Mouse (Mus musculus): ENCODE measurements around the gene Capn11. TPM values are rescaled to one million over a fixed set of nuclear protein-coding genes. Genes with fewer than 3 reads are reported as not detected.

Capn11 gene
- total and polyA plus RNA-seq, 2 experiments, result 0.02 TPM; not detected in 1

- WGBS, result under 1% methylated on average over 58 of the region's 58 CpGs
- H3K27ac ChIP-seq (replicated peaks; ENCODE audit: insufficient read depth, low read depth, low read length), result peak overlapping the region; percentile 98
- H3K36me3 ChIP-seq (ENCODE audit: control insufficient read depth, insufficient read depth, low read length), result no peaks in the 10 kb centered on the region
- H3K27me3 ChIP-seq (ENCODE audit: control insufficient read depth, insufficient read depth, low read length), result no peaks in the 10 kb centered on the region
- H3K79me2 ChIP-seq (ENCODE audit: control insufficient read depth, insufficient read depth, low read length), result peaks cover 31% of the 10 kb centered on the region; the same call in 1 of the 2 replicates
- peak; percentile 72 for TF ChIP-seq POLR2A (IDR thresholded peaks at IDR 0.05; ENCODE audit: extremely low read depth, insufficient read depth, low read length)
- TF ChIP-seq CTCF (IDR thresholded peaks at IDR 0.05; ENCODE audit: low read depth, low read length), result no peak
- H3K9ac ChIP-seq (ENCODE audit: low read depth, low read length), result peak overlapping the region; percentile 95
- no peak for DNase-seq (ENCODE audit: extremely low read depth, low read depth, low spot score)
- H3K4me1 ChIP-seq (ENCODE audit: control insufficient read depth, insufficient read depth, low read length), result peaks cover 33% of the 10 kb centered on the region
- peak overlapping the region; percentile 61 for H3K4me3 ChIP-seq (ENCODE audit: insufficient read depth, low read depth, low read length)
Observed at GRCm38 (mm10) chr17:45594881-45595735, 64.0 kb downstream of the Capn11 start.

- Histone ChIP-seq H3K27ac (replicated peaks; ENCODE audit: insufficient read depth, low read depth, low read length) (peak overlapping the region; percentile 98), H3K27me3 (ENCODE audit: control insufficient read depth, insufficient read depth, low read length) (no peaks in the 10 kb centered on the region), H3K79me2 (ENCODE audit: control insufficient read depth, insufficient read depth, low read length) (peaks cover 31% of the 10 kb centered on the region; the same call in 1 of the 2 replicates), H3K4me3 (ENCODE audit: insufficient read depth, low read depth, low read length) (peak overlapping the region; percentile 61), H3K9ac (ENCODE audit: low read depth, low read length) (peak overlapping the region; percentile 95), H3K4me1 (ENCODE audit: control insufficient read depth, insufficient read depth, low read length) (peaks cover 37% of the 10 kb centered on the region), H3K36me3 (ENCODE audit: control insufficient read depth, insufficient read depth, low read length) (no peaks in the 10 kb centered on the region)
- DNase-seq (ENCODE audit: extremely low read depth, low read depth, low spot score), result no peak
- 33% methylated on average over 8 of the region's 8 CpGs for WGBS
- TF ChIP-seq CTCF (IDR thresholded peaks at IDR 0.05; ENCODE audit: low read depth, low read length) (no peak), POLR2A (IDR thresholded peaks at IDR 0.05; ENCODE audit: extremely low read depth, insufficient read depth, low read length) (no peak)
Observed at GRCm38 (mm10) chr17:45594195-45594594, 64.9 kb downstream of the Capn11 start.

GRCm38 (mm10) chr17:45593479-45593878 is 65.6 kb downstream of the Capn11 start:
- H3K79me2 ChIP-seq (ENCODE audit: control insufficient read depth, insufficient read depth, low read length), result peaks cover 31% of the 10 kb centered on the region; the same call in 1 of the 2 replicates
- DNase-seq (ENCODE audit: extremely low read depth, low read depth, low spot score), result peak; percentile 90
- TF ChIP-seq POLR2A (IDR thresholded peaks at IDR 0.05; ENCODE audit: extremely low read depth, insufficient read depth, low read length) (peak; percentile 80; the same call in 1 of the 2 replicates), CTCF (IDR thresholded peaks at IDR 0.05; ENCODE audit: low read depth, low read length) (peak; percentile 66)
- H3K27me3 ChIP-seq (ENCODE audit: control insufficient read depth, insufficient read depth, low read length), result no peaks in the 10 kb centered on the region
- peak overlapping the region; percentile 61 for H3K4me3 ChIP-seq (ENCODE audit: insufficient read depth, low read depth, low read length)
- peak overlapping the region; percentile 98 for H3K27ac ChIP-seq (replicated peaks; ENCODE audit: insufficient read depth, low read depth, low read length)
- peak overlapping the region; percentile 95 for H3K9ac ChIP-seq (ENCODE audit: low read depth, low read length)
- H3K36me3 ChIP-seq (ENCODE audit: control insufficient read depth, insufficient read depth, low read length), result peaks cover 5% of the 10 kb centered on the region; the same call in 1 of the 2 replicates
- WGBS, result 14% methylated on average over 8 of the region's 8 CpGs
- peaks cover 44% of the 10 kb centered on the region for H3K4me1 ChIP-seq (ENCODE audit: control insufficient read depth, insufficient read depth, low read length)

- peak overlapping the region; percentile 61 for H3K4me3 ChIP-seq (ENCODE audit: insufficient read depth, low read depth, low read length)
- WGBS, result 5% methylated on average over 8 of the region's 8 CpGs
- H3K27ac ChIP-seq (replicated peaks; ENCODE audit: insufficient read depth, low read depth, low read length), result peak overlapping the region; percentile 98
- peaks cover 11% of the 10 kb centered on the region; the same call in 1 of the 2 replicates for H3K36me3 ChIP-seq (ENCODE audit: control insufficient read depth, insufficient read depth, low read length)
- 0 out of 2 replicates have a peak, but pooled peaks have one; percentile 12 for TF ChIP-seq POLR2A (IDR thresholded peaks at IDR 0.05; ENCODE audit: extremely low read depth, insufficient read depth, low read length)
- no peak for TF ChIP-seq CTCF (IDR thresholded peaks at IDR 0.05; ENCODE audit: low read depth, low read length)
- H3K4me1 ChIP-seq (ENCODE audit: control insufficient read depth, insufficient read depth, low read length), result peaks cover 45% of the 10 kb centered on the region
- H3K27me3 ChIP-seq (ENCODE audit: control insufficient read depth, insufficient read depth, low read length), result no peaks in the 10 kb centered on the region
- peak; percentile 58 for DNase-seq (ENCODE audit: extremely low read depth, low read depth, low spot score)
- H3K9ac ChIP-seq (ENCODE audit: low read depth, low read length), result peak overlapping the region; percentile 95
- H3K79me2 ChIP-seq (ENCODE audit: control insufficient read depth, insufficient read depth, low read length), result peaks cover 31% of the 10 kb centered on the region; the same call in 1 of the 2 replicates
Observed at GRCm38 (mm10) chr17:45592606-45593431, 66.3 kb downstream of the Capn11 start.

DNA sequence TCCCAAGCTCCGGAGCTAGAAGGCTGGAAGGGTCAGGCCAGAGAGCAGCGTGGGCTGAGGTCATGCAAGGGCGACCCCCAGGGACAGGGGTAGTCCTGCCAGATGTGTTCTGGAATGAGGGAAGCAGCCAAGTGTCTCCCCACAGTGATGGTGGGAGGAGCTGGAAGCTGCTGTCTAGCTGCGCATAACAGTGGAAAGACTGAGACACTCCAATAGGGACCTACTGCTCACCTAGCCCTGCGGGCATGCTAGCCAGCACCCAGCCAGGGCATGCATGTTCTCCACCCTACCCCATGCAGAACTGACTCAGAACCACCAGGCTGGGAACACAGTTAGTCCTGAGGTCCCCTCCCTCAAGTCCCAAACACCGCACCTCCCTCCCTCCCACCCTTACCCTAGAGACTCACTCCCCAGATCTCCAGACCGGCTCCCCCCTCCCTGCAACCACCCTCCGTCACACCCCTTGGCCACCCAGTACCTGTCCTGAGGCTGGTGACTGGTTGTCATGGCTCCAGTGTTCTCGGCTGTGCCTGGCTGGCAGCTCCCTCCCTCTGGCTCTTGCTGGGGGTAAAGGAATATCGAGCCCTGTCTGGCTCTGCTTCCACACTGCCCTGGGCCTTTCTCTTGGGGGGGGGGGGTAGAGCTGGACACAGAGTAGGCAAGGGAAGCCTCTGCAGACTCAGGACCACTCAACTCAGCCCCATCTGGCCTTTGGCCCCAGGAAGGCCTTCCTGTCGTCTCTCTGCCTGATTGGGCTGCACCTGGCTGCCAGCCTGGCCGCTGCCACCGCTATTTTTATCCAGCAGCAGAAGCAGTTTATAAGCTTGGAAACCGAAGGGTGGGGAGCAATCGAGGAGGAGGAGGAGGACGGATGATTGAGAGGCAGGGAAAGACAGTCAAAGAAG is 67.2 kb downstream of the Capn11 start:
- peak overlapping the region; percentile 98 for H3K27ac ChIP-seq (replicated peaks; ENCODE audit: insufficient read depth, low read depth, low read length)
- H3K27me3 ChIP-seq (ENCODE audit: control insufficient read depth, insufficient read depth, low read length), result no peaks in the 10 kb centered on the region
- H3K9ac ChIP-seq (ENCODE audit: low read depth, low read length), result peak overlapping the region; percentile 95
- H3K79me2 ChIP-seq (ENCODE audit: control insufficient read depth, insufficient read depth, low read length), result peaks cover 31% of the 10 kb centered on the region; the same call in 1 of the 2 replicates
- TF ChIP-seq POLR2A (IDR thresholded peaks at IDR 0.05; ENCODE audit: extremely low read depth, insufficient read depth, low read length), result peak; percentile 15; the same call in 1 of the 2 replicates
- TF ChIP-seq CTCF (IDR thresholded peaks at IDR 0.05; ENCODE audit: low read depth, low read length), result no peak
- WGBS, result 2% methylated on average over 16 of the region's 16 CpGs
- H3K36me3 ChIP-seq (ENCODE audit: control insufficient read depth, insufficient read depth, low read length), result peaks cover 17% of the 10 kb centered on the region; the same call in 1 of the 2 replicates
- H3K4me1 ChIP-seq (ENCODE audit: control insufficient read depth, insufficient read depth, low read length), result peaks cover 43% of the 10 kb centered on the region
- H3K4me3 ChIP-seq (ENCODE audit: insufficient read depth, low read depth, low read length), result peak overlapping the region; percentile 61
- DNase-seq (ENCODE audit: extremely low read depth, low read depth, low spot score), result peak; percentile 85
